Mouse (Mus musculus): ENCODE results near the gene AL731706.1. TPM values are rescaled to one million over a fixed set of nuclear protein-coding genes. Genes with fewer than 3 reads are reported as not detected.

AL731706.1 gene
- polyA plus RNA-seq, 1 experiment from 2014 or later: 18.9 TPM

Other genes with a start within 250 kb of the AL731706.1 start
- gene Snap25, start 177.9 kb downstream of the AL731706.1 start, polyA plus RNA-seq (2016; fragmentation: Nextera tagmentation; extraction: Ambion mirVana): 0.36 and 0.39 TPM in 2 replicates
- gene AL731706.2, start 5.7 kb downstream of the AL731706.1 start, polyA plus RNA-seq (2016; fragmentation: Nextera tagmentation; extraction: Ambion mirVana): 40.4 and 46.1 TPM in 2 replicates
- 6.1 and 7.4 TPM in 2 replicates for gene Slx4ip, start 171 bp downstream of the AL731706.1 start, polyA plus RNA-seq (2016; fragmentation: Nextera tagmentation; extraction: Ambion mirVana)
- 11.8 and 12.4 TPM in 2 replicates for gene Mkks, start within 50 bp of the AL731706.1 start, polyA plus RNA-seq (2016; fragmentation: Nextera tagmentation; extraction: Ambion mirVana)
- 7.6 and 14.7 TPM in 2 replicates for gene Jag1, start 225.3 kb upstream of the AL731706.1 start, polyA plus RNA-seq (2016; fragmentation: Nextera tagmentation; extraction: Ambion mirVana)

All from limb, embryonic 10.5 days (tissue).